Mouse (Mus musculus): ENCODE measurements around the gene Rell1. TPM values are rescaled to one million over a fixed set of nuclear protein-coding genes. Genes with fewer than 3 reads are reported as not detected.

Rell1 gene
- 9.0 and 10.2 TPM in 2 replicates for polyA plus RNA-seq (2015; fragmentation: Nextera tagmentation; extraction: Ambion mirVana)

DNA sequence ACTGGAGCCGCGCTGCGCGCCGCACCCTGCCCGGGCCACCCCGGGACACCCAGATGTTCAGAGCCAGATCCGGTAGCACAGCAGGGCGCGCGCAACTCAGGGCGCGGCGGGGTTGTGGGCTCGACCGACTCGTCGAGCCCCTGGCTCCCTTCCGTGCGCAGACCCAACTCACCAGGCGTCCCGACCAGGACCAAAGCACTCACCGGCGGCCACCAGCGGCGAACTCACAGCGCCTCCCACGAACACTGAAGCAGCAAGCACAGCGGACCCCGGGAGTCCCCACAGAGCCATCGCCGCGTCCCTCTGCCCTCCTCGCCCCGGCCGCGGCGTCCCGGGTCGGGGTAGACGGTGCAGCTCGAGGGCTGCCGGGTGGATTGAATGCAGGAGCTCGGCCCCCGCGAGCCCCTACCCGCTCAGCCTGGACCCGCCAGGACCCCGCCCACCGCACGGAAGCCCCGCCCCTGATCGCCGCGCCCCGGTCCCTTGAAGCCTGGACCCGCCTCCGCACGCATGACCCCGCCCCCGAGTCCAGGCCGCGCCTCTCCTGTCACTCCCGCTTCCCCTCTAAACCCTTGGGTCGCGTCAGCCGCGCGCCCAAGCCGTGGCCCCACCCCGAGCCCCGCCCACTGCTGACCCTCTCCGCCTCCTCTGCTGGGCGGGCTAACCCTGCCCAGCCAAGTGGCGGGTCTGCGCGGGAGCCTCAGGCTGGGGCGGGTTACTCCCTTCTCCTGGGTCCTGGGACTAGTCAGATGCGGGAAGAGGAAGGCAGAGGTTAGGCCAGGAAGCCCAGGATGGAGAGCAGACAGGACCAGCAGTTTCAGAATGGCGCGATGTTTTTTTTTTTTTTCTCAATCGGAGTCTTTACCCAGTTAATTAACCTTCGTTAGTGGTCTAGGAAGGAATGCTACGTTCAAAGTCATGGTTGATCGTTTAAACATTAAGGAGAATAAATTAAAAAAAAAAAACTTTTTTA, at the start of gene Rell1:
Gene Rell1 (minus strand): TSS at position 455 of the 973 bp plus-strand sequence.
- 2% methylated on average over 78 of the region's 85 CpGs for WGBS
- Histone ChIP-seq H3K36me3 (no peaks in the 10 kb centered on the region), H3K9me3 (no peaks in the 10 kb centered on the region), H3K27me3 (no peaks in the 10 kb centered on the region), H3K27ac (peak within 1 kb of the TSS; percentile 72), H3K9ac (peak within 1 kb of the TSS; percentile 80), H3K4me3 (peak within 1 kb of the TSS; percentile 73), H3K4me1 (replicated peaks) (peaks cover 22% of the 10 kb centered on the region), H3K4me2 (peak within 1 kb of the TSS; percentile 87)
- ATAC-seq (ENCODE audit: low FRiP score): peak; percentile 96

- no peaks in the 10 kb centered on the region for H3K27me3 ChIP-seq
- no peak overlapping the region for H3K4me2 ChIP-seq
- no peaks in the 10 kb centered on the region for H3K36me3 ChIP-seq
- ATAC-seq (ENCODE audit: low FRiP score): no peak
- H3K9me3 ChIP-seq: no peaks in the 10 kb centered on the region
- WGBS: 79% methylated on average over 13 of the region's 13 CpGs
- no peak overlapping the region for H3K9ac ChIP-seq
- H3K4me1 ChIP-seq (replicated peaks): no peaks in the 10 kb centered on the region
- H3K27ac ChIP-seq: no peak overlapping the region
- H3K4me3 ChIP-seq: no peak overlapping the region
Measured at GRCm38 (mm10) chr5:64012596-64013366, 44.1 kb upstream of the Rell1 start.

DNA sequence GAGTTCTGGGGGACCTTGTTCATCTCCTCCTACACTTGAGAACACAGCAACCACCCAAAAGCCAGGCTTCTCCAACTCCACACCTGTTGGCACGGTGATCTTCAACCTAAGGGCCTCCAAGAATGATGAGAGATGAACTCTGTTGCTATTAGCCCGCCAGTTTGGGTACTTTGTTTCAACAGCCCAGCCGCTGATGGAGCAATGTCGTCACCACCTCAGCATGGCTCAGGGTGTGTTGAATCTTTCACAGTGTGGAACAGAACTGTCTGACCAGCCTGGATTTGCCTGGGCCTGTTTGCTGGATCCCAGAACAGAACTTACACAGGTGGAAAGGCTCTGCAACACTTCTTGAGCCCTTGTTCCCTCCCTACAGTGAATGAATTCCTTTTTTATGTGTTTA, 37.9 kb upstream of the Rell1 start:
- no peak overlapping the region for H3K27ac ChIP-seq
- no peaks in the 10 kb centered on the region for H3K4me1 ChIP-seq (replicated peaks)
- no peak overlapping the region for H3K4me2 ChIP-seq
- no peaks in the 10 kb centered on the region for H3K9me3 ChIP-seq
- no peaks in the 10 kb centered on the region for H3K27me3 ChIP-seq
- 88% methylated on average over 4 of the region's 4 CpGs for WGBS
- ATAC-seq (ENCODE audit: low FRiP score): no peak
- no peak overlapping the region for H3K4me3 ChIP-seq
- no peak overlapping the region for H3K9ac ChIP-seq
- no peaks in the 10 kb centered on the region for H3K36me3 ChIP-seq

- H3K9me3 ChIP-seq: no peaks in the 10 kb centered on the region
- H3K27me3 ChIP-seq: no peaks in the 10 kb centered on the region
- 93% methylated on average over 8 of the region's 8 CpGs for WGBS
- H3K27ac ChIP-seq: no peak overlapping the region
- no peak overlapping the region for H3K9ac ChIP-seq
- no peaks in the 10 kb centered on the region for H3K4me1 ChIP-seq (replicated peaks)
- no peak overlapping the region for H3K4me3 ChIP-seq
- H3K36me3 ChIP-seq: no peaks in the 10 kb centered on the region
- no peak for ATAC-seq (ENCODE audit: low FRiP score)
- H3K4me2 ChIP-seq: no peak overlapping the region
Measured at GRCm38 (mm10) chr5:64003302-64003701, 34.6 kb upstream of the Rell1 start.

GRCm38 (mm10) chr5:63993865-63994264, 25.2 kb upstream of the Rell1 start:
- H3K4me2 ChIP-seq: no peak overlapping the region
- no peaks in the 10 kb centered on the region for H3K27me3 ChIP-seq
- H3K9me3 ChIP-seq: no peaks in the 10 kb centered on the region
- no peaks in the 10 kb centered on the region for H3K36me3 ChIP-seq
- 25% methylated on average over 3 of the region's 3 CpGs for WGBS
- ATAC-seq (ENCODE audit: low FRiP score): no peak
- no peak overlapping the region for H3K4me3 ChIP-seq
- no peak overlapping the region for H3K27ac ChIP-seq
- H3K9ac ChIP-seq: no peak overlapping the region
- no peaks in the 10 kb centered on the region for H3K4me1 ChIP-seq (replicated peaks)

- Histone ChIP-seq H3K4me2 (no peak overlapping the region), H3K4me1 (replicated peaks) (no peaks in the 10 kb centered on the region), H3K9ac (no peak overlapping the region), H3K36me3 (no peaks in the 10 kb centered on the region), H3K9me3 (no peaks in the 10 kb centered on the region), H3K27me3 (no peaks in the 10 kb centered on the region), H3K27ac (no peak overlapping the region), H3K4me3 (no peak overlapping the region)
- WGBS: 93% methylated on average over 3 of the region's 3 CpGs
- no peak for ATAC-seq (ENCODE audit: low FRiP score)
Measured at GRCm38 (mm10) chr5:63990675-63991074, 22.0 kb upstream of the Rell1 start.

DNA sequence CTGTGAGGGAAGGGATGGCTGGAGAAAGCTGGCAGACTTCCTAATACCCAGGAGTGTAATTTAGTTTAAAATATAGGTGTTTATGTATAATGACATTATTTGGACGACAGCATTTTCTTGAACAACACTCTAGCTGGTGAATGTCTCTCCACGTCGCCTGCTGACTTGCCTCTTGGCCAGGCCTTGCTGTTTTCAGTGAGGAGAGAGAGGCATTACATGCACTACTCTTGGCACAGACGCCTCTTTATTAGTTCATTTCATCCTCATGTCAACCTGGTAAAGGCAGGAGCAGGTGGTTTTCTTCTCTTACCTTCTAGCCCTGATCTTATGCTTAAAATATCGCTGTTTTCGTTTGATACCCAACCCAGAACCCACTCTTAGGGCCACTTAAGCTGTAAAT, 17.6 kb upstream of the Rell1 start:
- WGBS: 82% methylated on average over 6 of the region's 6 CpGs
- no peak for ATAC-seq (ENCODE audit: low FRiP score)
- Histone ChIP-seq H3K4me2 (no peak overlapping the region), H3K4me1 (replicated peaks) (no peaks in the 10 kb centered on the region), H3K27me3 (no peaks in the 10 kb centered on the region), H3K27ac (no peak overlapping the region), H3K36me3 (no peaks in the 10 kb centered on the region), H3K9me3 (no peaks in the 10 kb centered on the region), H3K9ac (no peak overlapping the region), H3K4me3 (no peak overlapping the region)

DNA sequence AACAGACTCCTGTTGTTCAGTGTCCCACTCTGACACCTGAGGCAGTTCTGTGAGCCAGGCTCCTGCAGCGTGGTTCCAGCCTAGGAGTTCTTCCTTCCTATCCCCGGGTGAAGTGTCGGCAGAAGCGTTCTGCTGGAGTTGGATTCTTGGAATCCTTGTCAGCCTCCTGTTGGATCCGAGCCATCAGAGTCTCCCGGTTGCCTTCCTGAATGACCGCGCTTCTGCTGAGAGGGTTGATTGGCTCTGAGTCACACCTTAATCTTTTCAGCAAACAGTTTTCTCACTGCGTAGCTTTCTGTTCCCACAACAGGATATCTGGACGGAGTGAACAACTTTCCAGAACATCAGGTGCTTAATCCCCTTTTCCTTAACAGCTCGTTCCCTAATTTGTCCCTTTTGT, 13.6 kb upstream of the Rell1 start:
- 85% methylated on average over 11 of the region's 11 CpGs for WGBS
- Histone ChIP-seq H3K27ac (no peak overlapping the region), H3K4me3 (no peak overlapping the region), H3K27me3 (no peaks in the 10 kb centered on the region), H3K36me3 (no peaks in the 10 kb centered on the region), H3K9ac (no peak overlapping the region), H3K4me2 (no peak overlapping the region), H3K4me1 (replicated peaks) (no peaks in the 10 kb centered on the region), H3K9me3 (no peaks in the 10 kb centered on the region)
- no peak for ATAC-seq (ENCODE audit: low FRiP score)

DNA sequence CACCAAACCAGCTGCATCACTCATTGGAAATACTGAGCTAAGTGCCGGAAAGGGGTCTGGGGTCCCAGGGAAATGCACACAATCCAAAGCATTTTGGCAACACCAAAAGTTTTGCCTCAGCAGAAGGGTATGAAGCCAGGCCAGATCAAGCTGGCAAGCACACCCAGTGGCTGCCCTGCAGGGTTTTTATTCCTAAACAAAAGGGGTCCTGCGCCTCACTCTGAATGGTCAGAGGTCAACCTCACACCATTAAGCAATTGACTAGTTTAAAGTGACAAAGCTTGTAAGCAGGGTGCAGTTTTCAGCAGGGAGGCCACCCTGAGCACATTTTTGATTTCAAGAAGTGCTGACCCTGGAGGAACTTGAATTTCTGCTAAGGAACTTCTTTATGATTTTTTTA, 2.3 kb upstream of the Rell1 start:
- Histone ChIP-seq H3K27ac (no peak overlapping the region), H3K27me3 (no peaks in the 10 kb centered on the region), H3K9me3 (no peaks in the 10 kb centered on the region), H3K36me3 (no peaks in the 10 kb centered on the region), H3K4me1 (replicated peaks) (peaks cover 22% of the 10 kb centered on the region), H3K4me2 (no peak overlapping the region), H3K4me3 (no peak overlapping the region), H3K9ac (no peak overlapping the region)
- 28% methylated on average over 2 of the region's 2 CpGs for WGBS
- no peak for ATAC-seq (ENCODE audit: low FRiP score)

DNA sequence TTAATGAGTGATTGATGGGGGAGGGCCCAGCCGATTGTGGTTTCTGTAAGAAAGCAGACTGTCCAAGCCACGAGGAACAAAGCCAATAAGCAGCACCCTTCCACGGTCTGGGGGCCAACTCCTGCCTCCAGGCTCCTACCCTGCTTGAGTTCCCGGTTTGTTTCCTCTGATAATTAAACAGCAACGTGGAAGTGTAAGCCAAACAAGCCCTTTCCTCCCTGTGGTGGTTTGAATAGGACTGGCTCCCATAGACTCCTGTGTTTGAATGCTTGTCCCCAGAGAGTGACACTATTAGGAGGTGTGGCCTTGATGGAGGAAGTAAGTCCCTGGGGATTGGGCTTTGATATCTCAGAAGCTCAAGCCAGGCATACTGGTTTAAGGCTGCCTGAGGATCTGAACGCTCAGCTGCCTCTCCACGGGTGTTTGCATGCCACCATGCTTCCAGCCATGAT, 1.6 kb upstream of the Rell1 start:
- H3K9me3 ChIP-seq: no peaks in the 10 kb centered on the region
- 6% methylated on average over 7 of the region's 7 CpGs for whole genome bisulfite sequencing
- H3K4me2 ChIP-seq: no peak overlapping the region
- peaks cover 22% of the 10 kb centered on the region for H3K4me1 ChIP-seq (replicated peaks)
- no peaks in the 10 kb centered on the region for H3K27me3 ChIP-seq
- no peak for ATAC-seq (ENCODE audit: low FRiP score)
- H3K27ac ChIP-seq: no peak overlapping the region
- H3K36me3 ChIP-seq: no peaks in the 10 kb centered on the region
- H3K4me3 ChIP-seq: no peak overlapping the region
- no peak overlapping the region for H3K9ac ChIP-seq

DNA sequence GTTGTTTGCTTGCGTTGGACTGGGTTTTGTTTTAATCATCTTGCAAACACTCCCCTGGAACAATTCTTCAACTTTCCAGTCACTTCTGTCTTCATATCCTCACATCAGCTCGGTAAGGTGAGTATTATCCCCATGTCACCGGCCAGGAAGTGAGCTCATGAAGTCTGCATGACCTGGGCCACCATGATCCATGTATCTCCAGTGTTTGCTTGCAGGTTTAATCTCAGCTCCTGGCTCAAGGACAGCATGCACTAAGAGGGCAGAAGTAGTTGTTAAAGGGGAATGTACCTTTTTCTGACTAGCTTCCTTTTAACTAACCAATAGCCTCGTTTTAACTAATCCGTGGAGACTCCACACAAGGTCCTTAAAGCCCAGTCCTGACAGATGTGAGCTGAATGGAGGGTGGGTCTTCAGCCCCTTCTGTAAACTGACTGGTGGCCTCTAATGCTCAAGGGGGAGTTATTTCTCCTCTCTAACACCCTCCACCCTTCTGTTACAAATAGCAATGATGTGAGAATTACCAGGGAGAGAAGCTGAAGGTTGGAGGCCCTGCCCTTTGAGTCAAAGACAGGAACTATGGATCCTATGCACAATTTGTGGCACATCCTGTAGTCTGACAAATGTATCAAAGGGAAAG, 897 bp upstream of the Rell1 start:
- WGBS: 34% methylated on average over 5 of the region's 5 CpGs

GRCm38 (mm10) chr5:63967591-63968141, 1.0 kb downstream of the Rell1 start:
- peak overlapping the region; percentile 87 for H3K4me2 ChIP-seq
- WGBS: 1% methylated on average over 12 of the region's 12 CpGs
- peaks cover 22% of the 10 kb centered on the region for H3K4me1 ChIP-seq (replicated peaks)
- no peak for ATAC-seq (ENCODE audit: low FRiP score)
- H3K27me3 ChIP-seq: no peaks in the 10 kb centered on the region
- peak overlapping the region; percentile 80 for H3K9ac ChIP-seq
- peak overlapping the region; percentile 73 for H3K4me3 ChIP-seq
- H3K27ac ChIP-seq: no peak overlapping the region
- H3K36me3 ChIP-seq: no peaks in the 10 kb centered on the region
- no peaks in the 10 kb centered on the region for H3K9me3 ChIP-seq

More for the DNA sequence above, 897 bp upstream of the Rell1 start:
- H3K4me3 ChIP-seq: peak overlapping the region; percentile 73
- no peaks in the 10 kb centered on the region for H3K27me3 ChIP-seq
- no peak for ATAC-seq (ENCODE audit: low FRiP score)
- no peaks in the 10 kb centered on the region for H3K9me3 ChIP-seq
- H3K4me2 ChIP-seq: peak overlapping the region; percentile 87
- peaks cover 22% of the 10 kb centered on the region for H3K4me1 ChIP-seq (replicated peaks)
- no peaks in the 10 kb centered on the region for H3K36me3 ChIP-seq
- H3K9ac ChIP-seq: no peak overlapping the region
- H3K27ac ChIP-seq: peak overlapping the region; percentile 23; the same call in 1 of the 2 replicates

All from hindbrain, embryonic 13.5 days (tissue).